Mouse (Mus musculus): ENCODE results near the gene Podxl2.
A peak's percentile ranks its signal among the peaks of the same experiment; 100 is the strongest.

Gene Podxl2

DNA sequence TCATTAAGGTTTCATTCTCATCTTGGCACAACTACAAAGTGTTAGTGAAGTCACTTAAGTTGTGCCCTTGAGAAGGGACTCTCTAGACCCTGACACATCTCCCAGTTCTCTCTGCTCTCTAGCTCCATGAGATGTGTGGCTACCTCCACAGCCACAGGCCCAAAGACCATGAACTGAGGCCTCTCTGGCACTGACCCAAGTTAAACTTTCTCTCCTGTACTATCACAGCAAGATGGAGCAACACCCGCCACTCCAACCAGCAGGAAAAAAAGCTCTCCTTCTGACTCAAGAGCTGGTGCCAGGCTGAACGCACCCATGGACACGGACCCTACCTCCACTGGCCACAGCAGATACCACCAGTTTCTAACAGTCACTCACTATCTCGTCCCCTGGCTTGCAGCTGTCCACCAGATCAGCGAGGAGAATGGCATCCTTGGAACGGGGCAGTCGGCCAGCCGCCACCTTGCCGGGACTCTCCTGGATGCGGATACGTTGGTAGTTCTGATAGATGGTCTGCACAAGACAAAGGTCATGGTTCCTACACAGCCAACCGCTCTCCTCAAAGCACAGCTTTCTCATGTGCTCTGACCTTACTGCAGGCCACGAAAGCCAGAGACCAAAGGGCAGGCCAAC lies 14.7 kb upstream of the Podxl2 start:
- no peak for DNase-seq (ENCODE audit: low spot score in 2 of 2)

DNA sequence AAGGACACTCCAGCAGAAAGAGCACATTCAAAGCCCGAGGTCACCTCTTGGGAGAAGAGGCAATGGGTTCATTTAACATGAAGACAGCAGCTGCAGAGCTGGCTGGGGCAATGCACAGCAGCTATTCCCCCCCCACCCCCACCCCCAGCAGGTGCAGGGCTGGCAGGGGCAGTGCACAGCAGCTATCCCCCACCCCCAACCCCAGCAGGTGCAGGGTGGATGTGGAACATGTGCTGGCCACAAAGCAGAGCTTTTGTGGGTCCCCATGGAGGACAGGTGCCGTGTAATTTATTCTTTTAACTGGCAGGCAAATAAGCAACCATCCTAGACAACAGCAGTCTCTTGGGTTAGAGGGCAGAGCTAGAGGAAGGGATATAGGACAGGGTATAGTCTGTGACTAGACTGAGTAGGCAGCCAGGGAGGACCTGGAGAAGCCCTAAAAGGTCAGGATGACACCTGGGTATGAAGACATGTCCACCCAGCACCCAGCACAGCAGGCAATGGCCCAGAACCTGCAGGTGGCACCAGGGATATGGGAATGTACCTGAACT lies 11.6 kb upstream of the Podxl2 start:
- DNase-seq (ENCODE audit: low spot score in 2 of 2): no peak

DNA sequence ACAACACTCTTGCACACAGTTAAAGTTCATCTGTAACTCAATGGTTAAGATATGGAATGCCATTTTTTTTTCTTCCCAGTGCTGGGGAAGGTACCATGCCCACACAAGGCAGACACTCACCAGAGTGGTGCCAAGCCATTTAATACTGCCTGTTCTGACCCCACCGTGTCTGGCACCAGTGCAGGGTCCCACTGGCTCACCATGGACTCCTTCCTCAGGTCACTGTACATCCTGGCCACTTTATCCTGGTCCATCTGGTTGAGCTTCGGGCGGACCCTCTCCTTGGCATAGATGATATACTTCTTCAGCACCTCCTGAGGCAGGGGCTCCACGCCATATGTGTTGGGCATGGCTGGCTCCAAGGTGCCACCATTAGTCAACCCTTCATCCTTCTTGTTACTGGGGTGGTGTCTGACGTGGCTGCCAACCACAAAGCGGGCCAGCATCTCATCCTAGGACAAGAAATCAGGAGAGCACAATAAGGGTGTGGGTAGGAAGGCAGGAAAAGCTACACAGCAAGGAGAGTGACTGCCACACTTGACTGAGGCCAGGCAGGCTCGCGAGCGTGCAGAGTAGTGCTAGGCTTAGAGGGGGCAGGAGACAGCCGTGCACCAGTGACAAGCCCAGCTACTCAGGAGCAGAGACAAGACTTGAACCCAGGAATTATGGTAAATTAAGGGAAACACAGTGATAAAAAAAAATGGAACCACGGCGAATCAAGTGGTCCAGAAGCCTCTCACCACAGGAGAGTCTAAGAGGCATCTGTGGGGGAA lies 11.0 kb upstream of the Podxl2 start:
- no peak for DNase-seq (ENCODE audit: low spot score in 2 of 2)

DNA sequence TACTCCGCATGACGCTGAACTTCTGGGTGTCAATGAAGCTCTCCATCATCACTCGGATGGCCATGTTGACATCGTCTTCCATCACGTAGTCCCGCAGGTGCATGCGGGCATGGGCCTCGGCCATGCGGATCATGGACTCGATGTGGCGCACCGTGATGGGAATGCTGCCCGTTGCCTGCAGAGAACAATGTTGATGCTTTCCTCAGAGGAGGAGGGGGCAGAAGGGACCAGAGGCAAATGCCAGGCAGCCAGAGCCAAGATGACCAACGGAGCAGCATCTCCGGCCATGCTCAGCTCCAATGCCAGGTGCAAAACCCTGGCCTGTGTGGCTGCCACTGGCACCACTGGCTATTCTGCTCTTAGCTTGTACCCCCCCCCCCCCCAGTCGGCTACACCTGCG lies 9.8 kb upstream of the Podxl2 start:
- DNase-seq (ENCODE audit: low spot score in 2 of 2): no peak

DNA sequence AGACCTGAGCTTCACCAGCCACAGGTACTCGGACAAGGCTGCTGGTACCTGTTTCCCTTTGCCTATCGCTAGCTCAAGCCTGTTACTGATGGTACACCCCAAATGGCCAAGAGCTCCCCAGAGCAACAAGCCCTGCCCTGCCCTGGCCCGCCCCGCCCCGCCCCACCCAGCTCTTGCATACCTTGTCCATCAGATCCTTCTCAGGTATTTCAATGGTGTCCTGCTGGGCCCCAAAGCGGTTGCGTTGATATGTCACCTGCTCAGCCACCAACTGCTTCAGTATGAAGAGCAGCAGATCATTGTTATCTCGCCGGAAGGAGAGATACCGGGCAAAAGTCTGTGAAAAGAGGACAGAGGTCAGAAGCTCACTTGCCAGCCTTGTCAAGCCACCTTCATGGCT lies 9.4 kb upstream of the Podxl2 start:
- no peak for DNase-seq (ENCODE audit: low spot score in 2 of 2)

DNA sequence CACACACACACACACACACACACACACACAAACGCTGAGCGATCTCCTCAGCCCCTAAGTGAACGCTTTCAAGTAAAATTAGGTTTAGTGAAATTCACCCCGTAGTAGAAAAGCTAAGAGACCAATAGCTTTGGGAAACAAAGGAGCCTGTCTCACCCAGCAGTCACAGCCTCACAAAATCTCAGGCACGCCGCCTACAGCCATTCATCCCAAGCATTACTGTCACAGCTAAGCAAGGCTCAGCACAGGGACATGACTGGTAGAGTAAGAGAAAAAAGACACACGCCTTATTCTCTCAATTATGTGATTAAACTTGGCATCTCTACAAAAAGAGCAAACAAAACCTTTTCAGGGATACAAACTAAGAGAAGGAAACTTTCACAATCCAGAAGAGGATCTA lies 6.5 kb upstream of the Podxl2 start:
- DNase-seq (ENCODE audit: low spot score in 2 of 2): no peak

DNA sequence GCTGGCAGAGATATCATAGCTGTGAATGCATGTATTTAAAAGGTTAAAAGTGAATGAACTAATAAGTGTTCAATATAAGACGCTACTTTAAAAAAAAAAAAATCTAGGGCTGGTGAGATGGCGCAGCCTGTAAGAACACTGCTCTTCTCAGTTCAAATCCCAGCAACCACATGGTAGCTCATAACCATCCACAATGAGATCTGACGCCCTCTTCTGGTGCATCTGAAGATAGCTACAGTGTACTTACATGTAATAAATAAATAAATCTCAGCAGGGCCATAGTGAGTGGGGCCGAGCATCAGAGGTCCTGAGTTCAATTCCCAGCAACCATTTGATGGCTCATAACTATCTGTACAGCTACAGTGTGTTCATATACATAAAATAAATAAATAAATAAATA lies 4.6 kb upstream of the Podxl2 start:
- DNase-seq (ENCODE audit: low spot score in 2 of 2): no peak

DNA sequence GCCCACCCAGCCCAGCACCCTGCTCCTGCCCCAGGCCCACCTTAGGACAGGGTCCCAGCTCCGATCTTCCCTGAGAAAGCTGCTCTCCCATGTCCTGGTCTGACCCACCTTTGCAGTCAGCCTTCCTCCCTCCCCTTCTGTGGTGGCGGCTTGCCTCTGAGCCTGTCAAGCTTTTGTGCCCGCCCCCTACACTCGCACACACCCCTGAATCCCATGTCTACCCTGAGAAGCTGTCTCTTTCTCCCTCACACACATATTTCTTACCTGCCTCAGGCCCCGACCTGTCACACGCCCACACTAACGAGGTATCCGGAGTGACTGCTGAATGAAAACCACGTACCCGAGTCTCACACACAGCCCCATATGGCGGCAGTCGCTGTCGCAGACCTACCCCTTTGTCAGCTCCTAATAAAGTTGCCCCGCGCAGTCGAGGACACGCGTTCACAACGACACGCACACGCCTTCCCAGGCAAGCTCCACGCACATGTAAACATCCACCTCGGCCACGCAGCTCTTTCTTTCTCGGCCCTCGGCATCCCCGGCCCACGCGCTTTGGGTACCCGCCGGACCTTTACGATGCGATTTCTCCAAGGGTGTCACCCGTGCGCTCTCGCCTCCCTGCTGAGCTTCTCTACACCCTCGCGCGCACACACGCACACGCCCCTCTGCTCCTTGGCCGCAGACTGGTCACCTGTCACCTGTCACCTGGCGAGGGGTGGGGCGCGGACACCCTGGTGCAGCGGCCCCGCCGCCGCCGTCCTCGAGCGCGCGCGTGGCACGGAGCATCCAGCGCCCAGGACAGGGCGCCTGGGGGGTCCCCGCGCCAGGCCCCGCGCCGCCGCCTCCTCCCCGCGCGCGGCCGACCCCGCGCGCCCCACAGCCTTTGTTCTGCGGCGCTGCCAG lies 628 bp downstream of the Podxl2 start:
- DNase-seq (ENCODE audit: low spot score in 2 of 2): no peak

DNA sequence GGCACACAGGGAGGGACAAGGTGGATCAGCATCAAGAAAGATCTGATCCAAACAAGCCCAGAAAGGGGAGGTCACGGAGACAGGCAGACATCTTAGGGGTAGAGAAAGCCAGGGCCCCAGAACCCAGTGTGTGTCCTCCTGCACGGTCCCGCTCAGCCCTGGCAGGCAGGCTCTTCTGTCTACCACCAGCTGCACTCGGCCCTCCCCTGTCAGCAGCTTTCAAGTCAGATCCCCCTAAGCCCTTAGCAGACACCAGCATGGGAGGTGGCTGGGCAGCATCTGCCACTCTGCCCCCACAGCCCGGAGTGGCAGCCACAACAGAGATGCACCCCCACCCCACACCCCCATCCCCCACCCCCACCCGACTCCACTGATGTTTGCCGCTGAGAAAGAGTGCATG lies 2.0 kb downstream of the Podxl2 start:
- no peak for DNase-seq (ENCODE audit: low spot score in 2 of 2)

DNA sequence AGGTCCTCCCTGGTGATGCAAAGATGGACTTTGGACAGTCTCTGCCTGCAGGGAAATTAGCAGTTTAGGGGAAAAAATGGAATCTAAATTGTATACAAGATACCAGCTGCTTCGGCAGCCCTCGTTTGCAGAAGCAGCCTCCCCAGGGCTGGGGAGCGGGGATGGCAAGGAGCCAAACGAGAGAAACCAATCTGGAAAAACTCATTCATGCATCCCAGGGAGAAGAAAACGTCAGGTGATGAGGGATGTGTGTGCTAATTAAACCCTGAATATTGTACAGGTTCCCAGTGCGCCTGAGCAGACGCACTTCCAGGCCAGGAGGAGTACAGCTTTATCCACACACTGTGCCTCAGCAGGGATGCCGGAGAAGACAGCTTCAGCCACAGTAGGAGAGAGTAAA lies 3.3 kb downstream of the Podxl2 start:
- DNase-seq (ENCODE audit: low spot score in 2 of 2): no peak

DNA sequence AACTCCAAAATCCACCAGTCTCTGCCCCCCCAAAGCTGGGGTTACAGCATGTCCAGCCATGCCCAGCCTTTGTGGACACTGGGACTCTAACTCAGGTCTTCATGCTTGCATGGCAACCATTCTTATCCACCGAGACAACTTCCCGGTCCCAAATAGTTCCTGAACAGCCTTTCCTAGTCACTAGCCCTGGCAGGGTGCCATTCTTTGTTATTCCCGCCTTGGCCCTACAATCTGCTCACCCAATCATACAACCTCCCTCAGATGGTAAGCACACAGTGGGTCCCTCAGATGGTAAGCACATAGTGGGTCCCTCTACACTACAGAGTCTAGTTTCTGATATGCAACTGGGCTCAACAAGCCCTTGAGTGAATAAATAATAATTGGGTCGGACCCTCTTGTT lies 4.2 kb downstream of the Podxl2 start:
- DNase-seq (ENCODE audit: low spot score in 2 of 2): no peak

DNA sequence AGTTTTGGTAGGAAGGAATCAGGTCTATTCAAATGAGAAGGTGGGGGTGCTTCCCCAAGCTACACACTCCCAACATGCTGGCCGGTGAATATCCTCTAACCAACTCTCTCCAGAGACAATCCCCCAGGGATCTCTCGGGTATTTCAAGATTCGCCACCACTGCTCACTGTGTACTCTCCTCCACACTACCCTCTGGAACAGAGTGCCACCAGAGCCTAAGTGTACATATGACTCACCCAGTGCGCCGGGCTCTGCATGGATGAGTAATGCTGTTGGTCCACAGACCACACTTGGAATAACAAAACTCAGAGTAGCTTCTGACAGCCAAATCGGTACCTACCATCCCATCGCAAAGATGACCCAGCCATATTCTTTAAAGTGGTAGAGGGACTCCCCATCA lies 5.4 kb downstream of the Podxl2 start:
- no peak for DNase-seq (ENCODE audit: low spot score in 2 of 2)

DNA sequence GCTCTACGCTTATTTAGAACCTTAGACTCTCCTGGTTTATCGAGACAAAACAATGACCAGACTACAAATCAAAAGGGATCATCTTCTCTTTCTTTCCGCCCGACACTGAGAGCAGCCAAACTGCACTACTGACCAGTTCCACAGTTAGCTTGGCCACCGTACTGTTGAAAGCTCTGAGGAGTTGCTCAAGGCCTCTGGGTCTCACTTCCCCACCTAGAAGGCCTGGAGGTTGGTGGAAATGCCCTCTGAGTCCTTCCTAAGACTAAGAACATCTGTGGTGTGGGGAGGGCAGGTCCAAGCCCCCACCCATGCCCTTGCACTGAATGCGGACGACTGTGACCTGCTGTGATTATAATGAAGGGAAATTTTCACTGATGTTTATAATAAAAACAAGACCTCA lies 9.1 kb downstream of the Podxl2 start:
- no peak for DNase-seq (ENCODE audit: low spot score in 2 of 2)

DNA sequence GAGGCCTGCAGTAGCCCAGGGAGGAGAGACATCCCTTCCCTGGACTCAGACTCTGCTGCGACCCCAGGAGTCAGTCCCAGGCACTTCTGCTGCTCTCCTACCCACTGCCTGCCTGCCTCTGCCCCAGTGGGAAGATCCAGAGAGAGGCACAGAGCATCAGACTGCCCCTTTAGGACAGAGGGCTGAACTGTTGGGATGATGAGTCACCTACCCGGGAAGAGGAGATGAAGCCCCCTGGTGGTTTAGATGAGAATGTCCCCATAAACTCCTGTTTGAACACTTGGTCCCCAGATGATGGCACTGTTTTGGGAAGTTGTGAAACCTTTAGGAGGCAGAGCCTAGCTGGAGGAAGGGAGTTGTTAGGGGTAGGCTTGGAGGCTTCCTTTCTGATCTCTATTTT lies 13.9 kb downstream of the Podxl2 start:
- DNase-seq (ENCODE audit: low spot score in 2 of 2): peak in 1 of 2 experiments; percentile 24

DNA sequence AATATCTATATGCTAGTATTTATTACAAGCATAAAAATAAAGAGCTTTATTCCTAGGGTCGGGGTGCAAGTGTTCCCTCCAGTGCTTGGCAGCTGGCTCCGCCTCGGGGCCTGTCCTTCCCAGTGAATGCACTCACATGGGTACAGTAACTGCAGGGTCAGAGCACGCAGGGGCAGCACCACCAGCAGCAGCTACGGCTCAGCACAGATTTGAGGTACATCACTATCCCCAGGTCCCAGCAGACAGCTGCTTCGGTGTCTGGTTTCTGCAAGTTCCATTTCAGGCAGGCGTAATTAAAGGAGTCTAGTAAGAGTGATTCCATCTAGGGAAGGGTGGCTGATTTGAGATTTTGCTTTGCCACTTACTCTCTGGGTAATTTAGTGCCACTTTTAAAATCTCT lies 16.5 kb downstream of the Podxl2 start:
- no peak for DNase-seq (ENCODE audit: low spot score in 2 of 2)

DNA sequence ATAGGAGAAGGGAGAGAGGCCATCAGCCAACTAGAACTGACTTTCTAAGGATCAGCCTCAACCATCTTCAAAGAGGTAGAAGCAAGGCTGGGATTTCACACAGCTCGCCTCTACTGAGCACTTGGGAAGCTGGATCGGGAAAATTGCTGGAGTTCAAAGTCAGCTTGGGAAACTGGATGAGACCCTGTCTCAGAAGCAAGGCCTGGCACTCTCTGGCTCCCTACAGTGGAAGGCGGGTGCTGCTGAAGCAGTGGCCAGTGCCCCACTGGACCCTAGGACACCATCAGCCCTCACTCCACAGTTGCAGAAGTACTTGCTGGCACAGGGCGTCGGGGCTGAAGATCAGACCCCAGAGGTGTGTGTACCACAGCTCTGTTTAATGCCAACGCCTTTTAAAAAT lies 17.0 kb downstream of the Podxl2 start:
- no peak for DNase-seq (ENCODE audit: low spot score in 2 of 2)

DNA sequence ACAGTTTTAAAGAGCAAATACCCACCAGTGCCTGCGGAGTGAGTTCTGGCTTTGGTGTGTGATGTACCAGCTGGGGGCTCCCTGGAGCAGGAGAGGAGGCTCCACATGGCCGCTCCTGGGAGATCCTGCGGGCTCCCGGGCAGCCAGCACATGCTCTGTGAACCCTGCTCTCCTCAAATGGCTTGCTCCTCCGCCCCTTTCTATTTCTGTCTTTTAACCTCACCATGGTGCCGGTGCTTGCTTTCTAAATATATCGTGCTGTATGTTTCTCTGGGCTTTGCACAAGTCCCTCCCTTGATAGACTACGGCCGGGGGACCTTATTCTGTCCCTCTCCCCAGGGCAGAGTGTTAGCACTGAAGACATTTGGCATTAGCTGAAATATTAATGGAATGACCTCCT lies 17.6 kb downstream of the Podxl2 start:
- DNase-seq (ENCODE audit: low spot score in 2 of 2): no peak

DNA sequence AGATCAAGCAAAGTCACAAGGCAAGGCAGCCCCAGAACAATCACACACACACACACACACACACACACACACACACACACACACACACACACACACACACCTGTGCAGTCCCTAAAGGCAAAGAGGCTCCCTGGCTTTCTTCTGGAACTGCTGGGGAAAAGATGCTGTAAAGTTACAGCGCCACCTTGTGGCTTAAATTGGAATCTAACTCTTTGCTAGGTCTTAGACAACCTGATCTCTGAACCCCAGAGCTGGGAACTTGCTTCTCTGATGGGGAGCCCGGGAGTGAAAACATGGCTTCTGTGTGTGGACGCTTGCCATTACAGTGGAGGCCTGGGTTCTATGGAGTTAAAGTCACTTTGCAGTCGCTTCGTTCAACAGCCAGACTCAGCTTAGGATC lies 19.2 kb downstream of the Podxl2 start:
- DNase-seq (ENCODE audit: low spot score in 2 of 2): peak; percentile 59 to 63

DNA sequence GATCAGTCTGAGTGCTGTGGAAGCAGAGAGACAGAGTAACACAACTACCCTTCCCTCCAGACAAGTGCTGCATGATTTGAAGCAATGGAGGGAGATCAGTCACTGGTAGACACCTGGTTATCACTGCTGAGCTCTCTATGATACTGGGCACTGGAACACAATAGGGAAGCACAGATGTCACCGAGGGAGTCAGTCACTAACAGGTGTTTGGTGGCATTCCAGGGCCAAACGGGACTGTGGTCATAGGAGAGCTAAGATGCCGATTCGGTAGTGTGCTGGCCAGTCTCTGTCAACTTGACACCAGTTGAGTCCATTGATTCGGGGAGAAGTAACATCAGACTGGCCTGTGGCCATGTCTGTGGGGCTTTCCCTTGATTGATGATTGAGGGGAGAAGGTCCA lies 20.3 kb downstream of the Podxl2 start:
- no peak for DNase-seq (ENCODE audit: low spot score in 2 of 2)

DNA sequence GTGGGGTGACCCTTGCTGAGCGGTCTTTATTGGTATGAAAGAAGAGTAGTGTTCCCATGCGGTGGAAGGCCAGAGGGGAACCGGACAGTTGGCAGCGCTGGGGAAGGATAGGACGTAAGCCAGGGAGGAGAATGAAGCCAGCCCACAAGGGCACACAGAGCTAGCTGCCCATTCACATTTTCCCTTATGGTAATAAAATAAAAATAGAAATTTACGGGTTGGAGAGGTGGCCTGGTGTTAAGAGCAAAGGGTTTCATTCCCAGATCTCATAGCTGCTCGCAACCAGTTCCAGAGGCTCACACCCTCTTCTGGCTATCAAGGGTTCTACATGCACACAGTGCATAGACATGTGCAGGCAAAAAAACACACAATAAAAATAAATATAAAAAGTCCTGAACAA lies 24.8 kb downstream of the Podxl2 start:
- DNase-seq (ENCODE audit: low spot score in 2 of 2): no peak

DNA sequence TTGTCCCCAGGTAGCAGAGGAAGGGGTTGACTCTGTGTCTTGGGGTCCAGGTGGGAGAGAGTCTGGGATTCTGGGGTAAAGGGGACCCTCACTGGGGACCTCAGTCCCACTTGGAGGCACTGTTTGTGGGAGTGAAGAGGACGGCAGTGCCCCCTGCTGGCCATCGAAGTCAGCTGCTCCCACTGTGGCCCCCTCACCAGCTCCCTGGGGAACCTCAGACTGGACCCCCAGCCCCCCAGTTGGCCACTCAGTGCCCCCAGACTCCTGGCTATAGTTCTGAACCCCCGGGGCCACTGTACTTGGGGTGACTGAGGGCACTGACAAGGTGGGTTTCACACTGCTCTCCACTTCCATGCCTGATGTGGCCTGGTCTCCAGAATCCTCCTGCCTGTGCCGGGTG lies 25.6 kb downstream of the Podxl2 start:
- DNase-seq (ENCODE audit: low spot score in 2 of 2): peak in 1 of 2 experiments; percentile 37

DNA sequence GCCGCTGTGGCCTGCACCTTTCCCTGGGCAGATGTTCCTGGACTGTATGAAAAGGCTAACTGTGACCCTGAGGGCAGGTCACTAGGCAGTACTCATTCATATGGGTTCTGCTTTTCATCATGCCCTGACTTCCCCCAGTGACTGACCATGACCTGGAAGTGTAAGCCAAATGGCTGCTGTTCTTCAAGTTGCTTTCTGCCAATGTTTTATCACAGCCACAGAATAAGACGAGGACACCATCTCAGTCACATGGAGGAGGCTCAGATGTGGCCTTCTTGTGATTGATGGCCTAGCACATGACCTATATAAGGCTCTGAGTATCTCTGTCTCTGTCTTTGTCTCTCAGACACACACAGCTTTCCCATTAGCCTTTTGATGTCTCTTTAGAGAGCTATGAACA lies 27.3 kb downstream of the Podxl2 start:
- DNase-seq (ENCODE audit: low spot score in 2 of 2): no peak
